Mouse (Mus musculus) gastrocnemius, postnatal 36 days (tissue): ENCODE data around the gene Rarg. TPM values are rescaled to one million over a fixed set of nuclear protein-coding genes. Genes with fewer than 3 reads are reported as not detected.

Experiments
- DNase-seq, 2 experiments: peaks; one replicate each; pipeline ENCODE4 v3.0.0; 2022
- intact Hi-C: fragments of 180-260 bp; cut with DNase I; formaldehyde crosslinking; loops from one replicate; pipeline ENCODE4 v1.15.1; 2025
- total RNA-seq, 2 experiments: library from RNA; stranded (reverse); gene quantifications; 2 replicates each; pipeline ENCODE4 v1.2.3; 2021

The Rarg gene
- total RNA-seq, 2 experiments from 2014 or later: 9.3 to 9.9 TPM

DNA sequence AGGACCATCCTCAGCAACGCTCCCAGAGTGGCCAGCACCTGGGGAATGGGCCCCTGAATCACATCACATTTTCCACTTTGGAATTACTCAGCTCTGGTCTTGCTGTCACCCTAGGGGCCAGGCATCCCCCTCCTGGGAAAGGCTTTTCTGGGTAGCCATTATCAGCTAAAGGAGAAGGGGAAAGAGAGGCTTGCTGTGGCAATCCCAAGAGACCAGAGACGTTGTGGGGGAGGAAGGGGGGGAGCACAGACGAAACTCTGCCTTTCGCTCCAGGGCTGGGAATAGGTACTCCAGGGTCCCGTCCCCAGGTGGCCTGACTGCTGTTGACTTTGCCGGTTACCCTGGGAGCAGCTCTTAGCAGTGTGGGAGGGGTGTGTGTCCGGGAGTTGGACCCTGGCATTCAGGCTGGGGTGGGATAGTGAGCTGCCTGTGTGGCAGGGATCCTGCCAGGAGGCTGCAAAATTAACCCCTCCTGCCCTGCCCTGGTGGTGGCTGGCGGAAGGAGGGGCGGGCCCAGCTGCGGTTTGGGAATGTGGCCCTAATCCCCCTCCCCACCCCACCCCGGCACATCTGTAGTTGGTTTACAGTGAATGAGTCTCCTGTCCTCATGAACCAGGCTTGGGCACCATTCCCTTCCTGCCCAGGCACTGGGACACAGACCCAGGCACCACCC, 1.4 kb upstream of the Rarg start:
- intact Hi-C loops: no loop called here
- no peak for DNase-seq

- intact Hi-C loops: no loop called here
These were observed 756 bp upstream of the Rarg start for GRCm38 (mm10) chr15:102258076-102258470.

DNA sequence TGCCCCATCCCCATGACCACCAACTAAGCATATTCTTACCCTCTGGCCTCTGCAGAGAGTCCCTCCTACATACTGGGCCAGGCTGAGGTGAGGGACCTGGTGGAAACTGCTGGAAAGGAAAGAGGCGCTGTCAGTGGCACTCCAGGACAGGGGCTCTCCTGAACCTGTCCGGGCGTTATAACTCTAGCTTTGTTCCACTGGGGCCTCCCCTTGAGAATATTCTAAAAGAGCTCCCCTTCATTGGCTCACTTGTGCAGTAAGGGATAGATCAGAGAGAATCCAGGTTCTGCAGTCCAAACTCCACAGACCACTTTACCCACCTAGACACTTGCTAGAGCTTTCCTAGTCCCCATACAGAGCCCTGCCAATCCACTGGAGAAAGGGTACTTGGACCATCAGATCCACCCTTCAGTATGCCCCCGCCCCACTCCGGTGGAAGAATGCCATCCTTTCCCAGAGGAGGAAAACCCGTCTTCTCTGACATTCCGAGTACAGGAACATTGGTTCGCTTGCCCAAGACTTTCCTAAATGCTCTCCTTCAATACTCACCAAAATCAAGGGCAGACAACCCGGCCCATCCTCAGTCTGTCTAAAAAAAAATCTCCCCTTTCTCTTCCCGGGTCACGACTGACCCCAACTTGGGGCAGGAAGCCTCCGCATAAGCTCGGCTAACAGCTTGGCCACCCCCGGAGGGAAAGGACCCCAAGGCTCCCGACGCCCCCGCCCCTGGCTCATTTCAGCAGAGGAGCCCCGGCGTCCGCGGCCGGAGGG, 701 bp downstream of the Rarg start:
- intact Hi-C loops: no loop called here
- DNase-seq: no peak

More at GRCm38 (mm10) chr15:102258076-102258470, 756 bp upstream of the Rarg start:
- DNase-seq: peak; percentile 52 to 64

- intact Hi-C loops: no loop called here
- no peak for DNase-seq
These were observed 1.6 kb downstream of the Rarg start for GRCm38 (mm10) chr15:102255547-102256255.

GRCm38 (mm10) chr15:102250521-102250920, 6.8 kb downstream of the Rarg start:
- intact Hi-C loops: no loop called here
- DNase-seq: no peak

GRCm38 (mm10) chr15:102249967-102250366, 7.3 kb downstream of the Rarg start:
- DNase-seq: no peak
- intact Hi-C loops: loop anchor here (2.0 kb wide), 1 partner anchor 29 kb away; the partner anchor contains the start of gene Mfsd5

DNA sequence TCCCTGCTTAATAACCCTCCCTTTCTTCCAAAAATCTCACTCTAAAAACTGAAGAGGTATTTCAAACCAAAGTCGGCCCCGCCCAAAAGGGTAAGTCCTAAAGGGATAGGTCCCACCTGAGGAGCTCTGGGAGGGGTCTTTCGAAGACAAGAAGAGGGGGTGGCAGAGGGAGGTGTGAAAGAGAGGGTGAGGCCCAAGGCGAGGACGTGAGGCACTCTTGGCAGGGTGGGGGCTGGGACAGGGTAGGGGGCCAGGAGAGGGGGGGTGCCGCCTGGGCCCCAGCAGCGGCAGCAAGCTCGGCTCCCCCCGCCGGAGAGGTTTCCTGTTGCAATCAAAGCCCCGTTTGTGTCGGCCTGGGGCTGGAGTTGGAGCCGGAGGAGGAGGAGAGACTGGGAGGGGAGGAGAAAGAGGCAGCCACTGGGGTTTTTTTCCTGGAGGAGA, 8.0 kb downstream of the Rarg start:
- DNase-seq: no peak
- intact Hi-C loops: loop anchor here (2.0 kb wide), 1 partner anchor 30 kb away; the partner anchor contains the start of gene Mfsd5

- DNase-seq: no peak
- intact Hi-C loops: loop anchor here (2.0 kb wide), 1 partner anchor 30 kb away; the partner anchor contains the start of gene Mfsd5
These were observed 8.5 kb downstream of the Rarg start for GRCm38 (mm10) chr15:102248812-102249191.

DNA sequence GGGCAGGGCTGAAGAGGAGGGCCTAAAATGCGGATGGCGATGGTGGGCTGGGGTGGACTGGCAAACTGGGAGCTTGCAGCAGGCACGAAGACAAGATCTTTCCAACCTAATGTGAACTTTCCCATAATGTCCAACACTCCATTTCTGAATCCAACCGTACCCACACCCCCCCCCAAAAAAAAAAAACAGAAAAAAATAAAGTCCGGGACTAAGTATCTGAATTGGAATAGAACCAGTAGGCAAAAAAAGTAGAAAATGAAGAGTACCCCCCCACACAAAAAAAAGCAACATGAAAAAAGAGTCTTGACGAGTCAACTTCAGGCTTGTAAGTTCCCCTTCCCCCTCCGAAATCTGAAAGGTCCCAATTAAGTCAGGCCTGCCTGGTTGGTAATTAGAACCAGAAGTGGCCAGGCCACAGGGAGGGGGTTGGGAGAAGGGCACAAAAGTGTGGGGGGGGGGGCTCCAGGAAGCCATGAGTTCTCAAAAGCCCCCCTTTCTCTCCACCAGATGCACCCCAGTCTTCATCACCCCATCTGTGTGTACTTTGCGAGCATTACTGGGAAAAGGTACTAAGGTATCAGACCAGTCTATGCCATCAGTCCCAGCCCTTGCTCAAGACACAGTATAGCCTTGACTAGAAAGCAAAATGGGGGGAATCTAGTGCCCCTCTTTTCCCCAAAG, 9.0 kb downstream of the Rarg start:
- intact Hi-C loops: loop anchor here (2.0 kb wide), 1 partner anchor 31 kb away; the partner anchor contains the start of gene Mfsd5

GRCm38 (mm10) chr15:102247252-102248130, 9.8 kb downstream of the Rarg start:
- intact Hi-C loops: loop anchor here (2.0 kb wide), 1 partner anchor 31 kb away; the partner anchor contains the start of gene Mfsd5
- peak; percentile 68 to 80 for DNase-seq

More for the DNA sequence above, 9.0 kb downstream of the Rarg start:
- DNase-seq: no peak

GRCm38 (mm10) chr15:102246866-102247251, 10.5 kb downstream of the Rarg start:
- intact Hi-C loops: no loop called here
- DNase-seq: peak; percentile 91 to 96

GRCm38 (mm10) chr15:102245891-102246741, 11.2 kb downstream of the Rarg start:
- peak; percentile 72 to 74 for DNase-seq
- intact Hi-C loops: no loop called here

- intact Hi-C loops: no loop called here
- DNase-seq: peak in 1 of 2 experiments; percentile 40
These were observed 11.8 kb downstream of the Rarg start for GRCm38 (mm10) chr15:102245461-102245881.

- intact Hi-C loops: no loop called here
These were observed 12.8 kb downstream of the Rarg start for GRCm38 (mm10) chr15:102244306-102245191.

DNA sequence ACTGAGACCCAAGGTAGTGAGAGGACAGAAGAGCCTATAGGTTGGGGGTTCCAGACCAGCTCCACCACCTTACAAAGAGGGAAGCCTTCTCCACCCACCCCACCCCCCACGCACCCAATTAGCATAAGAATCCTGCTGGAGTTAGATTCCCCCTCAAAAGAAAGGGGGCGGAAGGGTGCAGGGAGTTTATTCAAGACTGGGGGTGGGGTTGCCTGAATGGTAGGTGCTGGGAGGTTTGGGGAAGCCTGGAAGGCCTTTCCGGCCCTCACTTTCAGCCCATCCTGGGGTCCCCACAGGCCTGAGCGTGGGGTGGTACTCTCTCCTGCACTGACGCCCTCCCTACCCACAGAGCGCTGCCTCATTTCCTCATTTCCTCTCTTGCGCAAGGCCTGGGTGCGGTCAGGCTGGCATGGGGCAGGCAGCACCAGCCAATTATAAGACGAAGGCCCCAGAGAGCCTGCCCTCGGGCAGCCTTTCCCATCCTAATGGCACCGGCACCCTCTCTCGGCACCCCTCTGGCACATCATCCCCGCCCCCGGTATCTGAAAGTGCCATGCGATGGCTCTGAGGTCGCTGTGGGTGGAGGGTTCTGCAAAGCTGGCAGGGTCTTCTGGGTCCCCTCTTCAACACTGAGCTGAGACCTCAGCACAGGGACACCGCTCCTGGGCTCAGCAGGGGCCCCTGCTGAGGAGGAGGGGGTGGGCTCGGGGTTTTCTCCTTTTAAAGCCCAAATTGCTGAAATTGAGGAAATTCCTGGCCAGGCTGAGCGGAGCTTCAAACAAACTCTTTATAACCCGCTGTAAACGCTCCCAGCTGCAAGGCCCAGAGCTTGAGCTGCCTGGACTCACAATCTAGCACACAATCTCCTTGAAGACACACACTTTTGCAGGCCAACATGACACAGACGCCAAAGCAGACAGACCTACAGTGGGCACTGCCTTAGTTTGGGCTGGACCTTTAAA, 13.8 kb downstream of the Rarg start:
- intact Hi-C loops: no loop called here

More at GRCm38 (mm10) chr15:102244306-102245191, 12.8 kb downstream of the Rarg start:
- DNase-seq: peak in 1 of 2 experiments; percentile 48

More for the DNA sequence above, 13.8 kb downstream of the Rarg start:
- DNase-seq: peak; percentile 57 to 61
